Mouse (Mus musculus) thymus, postnatal 25 days (tissue): Measurements from ENCODE around the gene Atp6v0a1.
A peak's percentile ranks its signal among the peaks of the same experiment; 100 is the strongest.

Source experiments
- DNase-seq: peaks from one replicate; pipeline ENCODE4 v3.0.0; 2022

The Atp6v0a1 gene

GRCm38 (mm10) chr11:101062971-101063675 is 53.9 kb downstream of the Atp6v0a1 start:
- no peak for DNase-seq

GRCm38 (mm10) chr11:101063676-101064327 is 54.5 kb downstream of the Atp6v0a1 start:
- DNase-seq: peak; percentile 88

DNA sequence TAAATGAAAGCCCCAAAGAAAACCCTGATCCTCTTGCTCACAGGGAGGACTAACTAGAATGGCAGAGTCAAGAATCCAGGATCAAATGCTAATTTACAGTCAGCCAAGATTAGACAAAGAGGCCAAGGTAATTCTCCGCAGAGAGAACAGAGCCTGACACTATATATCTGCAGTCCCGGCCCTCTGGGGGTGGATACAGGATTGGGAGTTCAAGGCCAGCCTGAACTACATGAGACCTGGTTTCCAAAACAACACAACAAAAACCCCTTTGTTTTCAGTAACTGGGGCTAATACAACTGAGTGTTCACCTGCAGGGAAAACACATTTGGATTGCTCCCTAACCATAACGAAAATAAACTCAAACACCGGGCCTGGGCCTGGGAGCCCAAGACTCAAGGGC is 55.2 kb downstream of the Atp6v0a1 start:
- DNase-seq: no peak

DNA sequence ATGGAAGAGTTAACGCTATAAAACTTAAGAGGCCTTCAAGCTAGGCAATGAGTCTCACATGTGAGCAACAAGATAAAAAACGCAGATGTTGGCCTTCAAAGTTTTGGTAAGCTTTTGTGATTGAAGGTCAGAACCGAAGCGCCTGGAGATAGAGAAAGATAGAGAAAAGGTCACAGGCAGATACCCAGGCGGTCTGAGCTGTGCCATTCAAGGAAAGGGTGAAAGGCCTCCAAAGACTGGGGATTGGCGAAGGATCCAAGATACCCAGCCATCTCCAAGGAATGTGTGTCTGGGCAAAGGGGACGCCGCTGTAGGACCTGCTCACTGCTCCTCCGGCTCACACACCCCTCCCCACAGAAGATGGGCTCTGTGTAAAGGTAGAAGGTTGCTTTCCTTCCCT is 55.8 kb downstream of the Atp6v0a1 start:
- DNase-seq: no peak

DNA sequence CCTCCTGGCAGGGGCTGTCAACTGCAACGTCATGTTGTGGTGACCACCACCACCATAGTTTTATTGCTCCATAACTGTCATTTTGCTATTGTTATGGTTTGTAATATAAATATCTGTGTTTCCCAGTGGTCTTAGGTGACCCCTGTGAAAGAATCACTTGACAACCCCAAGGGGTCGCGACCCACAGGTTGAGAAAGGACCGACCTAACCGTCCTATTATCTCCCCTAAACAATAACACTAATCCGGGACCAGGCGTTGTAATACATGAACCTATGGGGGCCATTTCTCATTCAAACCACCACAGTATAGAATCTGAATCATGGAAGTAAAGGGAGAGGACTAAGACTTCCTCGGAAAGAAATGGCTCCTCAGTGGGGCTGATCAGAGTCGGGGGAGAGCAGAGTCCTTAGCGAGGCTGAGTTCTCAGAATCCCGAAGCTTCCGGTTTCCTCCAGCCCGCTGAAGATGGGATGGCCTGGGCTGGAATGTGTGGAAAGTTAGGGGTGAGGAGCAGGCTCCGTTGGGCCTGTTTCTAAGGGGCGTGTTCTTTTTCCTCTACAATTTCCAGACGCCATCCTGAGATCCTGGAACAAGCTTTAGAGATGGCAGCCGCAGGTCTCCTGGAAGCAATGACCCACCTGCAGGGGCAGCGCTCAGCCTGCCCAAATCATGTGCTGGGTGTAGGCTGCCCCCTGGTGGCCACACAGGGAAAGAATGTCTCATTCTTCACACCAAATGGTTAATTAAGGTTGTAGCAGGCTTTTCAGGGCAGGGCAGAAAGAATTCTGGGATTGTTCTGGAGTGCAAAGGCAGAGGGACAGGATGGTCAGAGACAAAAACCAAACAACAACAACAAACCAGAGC is 57.5 kb downstream of the Atp6v0a1 start:
- DNase-seq: peak; percentile 90

- DNase-seq: peak; percentile 92
Measured at GRCm38 (mm10) chr11:101069391-101070188, 60.3 kb downstream of the Atp6v0a1 start, which contains the start of gene Naglu. Gene Naglu (plus strand): TSS chr11:101070012.

GRCm38 (mm10) chr11:101070189-101070527 is 60.9 kb downstream of the Atp6v0a1 start:
- no peak for DNase-seq

DNA sequence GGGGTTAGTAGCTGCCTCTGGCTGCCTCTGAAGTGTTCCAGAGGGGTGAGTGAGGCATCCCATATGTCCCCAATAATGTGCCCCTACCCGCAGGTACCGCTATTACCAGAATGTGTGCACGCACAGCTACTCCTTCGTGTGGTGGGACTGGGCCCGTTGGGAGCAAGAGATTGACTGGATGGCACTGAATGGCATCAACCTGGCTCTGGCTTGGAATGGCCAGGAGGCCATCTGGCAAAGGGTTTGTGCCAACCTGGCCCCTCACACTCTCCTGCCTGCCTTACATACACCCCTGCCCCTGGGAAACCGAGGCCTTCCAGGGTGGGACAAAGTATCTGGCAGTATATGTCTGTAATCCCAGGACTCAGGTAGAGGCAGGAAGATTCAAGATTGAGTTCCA is 61.7 kb downstream of the Atp6v0a1 start:
- no peak for DNase-seq

GRCm38 (mm10) chr11:101071810-101072428 is 62.7 kb downstream of the Atp6v0a1 start:
- no peak for DNase-seq

DNA sequence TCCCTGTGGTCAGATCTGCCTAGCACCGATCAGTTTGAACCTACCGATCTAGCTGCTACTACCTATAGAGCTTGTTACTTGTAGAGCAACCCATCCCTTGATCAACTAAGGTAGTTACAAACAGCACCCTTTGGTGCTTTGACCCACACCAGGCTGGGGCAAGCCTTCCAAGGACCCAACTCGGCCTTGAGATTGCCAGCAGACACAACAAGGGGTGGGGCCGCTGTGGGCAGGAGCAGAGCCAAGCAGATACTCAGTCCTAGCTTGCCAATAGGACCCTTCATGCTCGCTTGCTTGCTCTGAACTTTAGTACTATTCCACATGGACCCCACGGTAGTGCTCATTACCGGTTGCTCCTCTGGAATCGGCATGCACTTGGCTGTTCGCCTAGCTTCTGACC is 68.9 kb downstream of the Atp6v0a1 start, which contains the start of gene Hsd17b1:
Gene Hsd17b1 (plus strand): TSS at position 291 of the 400 bp plus-strand sequence.
- DNase-seq: no peak

GRCm38 (mm10) chr11:101079746-101080145 is 70.5 kb downstream of the Atp6v0a1 start:
- DNase-seq: peak; percentile 44

- DNase-seq: no peak
Measured at GRCm38 (mm10) chr11:101080421-101080820, 71.2 kb downstream of the Atp6v0a1 start.

GRCm38 (mm10) chr11:101081659-101082058 is 72.4 kb downstream of the Atp6v0a1 start:
- no peak for DNase-seq

- peak; percentile 85 for DNase-seq
Measured at GRCm38 (mm10) chr11:101082208-101083082, 73.2 kb downstream of the Atp6v0a1 start, which contains the start of gene Coasy. Gene Coasy (plus strand): TSS chr11:101082565.

DNA sequence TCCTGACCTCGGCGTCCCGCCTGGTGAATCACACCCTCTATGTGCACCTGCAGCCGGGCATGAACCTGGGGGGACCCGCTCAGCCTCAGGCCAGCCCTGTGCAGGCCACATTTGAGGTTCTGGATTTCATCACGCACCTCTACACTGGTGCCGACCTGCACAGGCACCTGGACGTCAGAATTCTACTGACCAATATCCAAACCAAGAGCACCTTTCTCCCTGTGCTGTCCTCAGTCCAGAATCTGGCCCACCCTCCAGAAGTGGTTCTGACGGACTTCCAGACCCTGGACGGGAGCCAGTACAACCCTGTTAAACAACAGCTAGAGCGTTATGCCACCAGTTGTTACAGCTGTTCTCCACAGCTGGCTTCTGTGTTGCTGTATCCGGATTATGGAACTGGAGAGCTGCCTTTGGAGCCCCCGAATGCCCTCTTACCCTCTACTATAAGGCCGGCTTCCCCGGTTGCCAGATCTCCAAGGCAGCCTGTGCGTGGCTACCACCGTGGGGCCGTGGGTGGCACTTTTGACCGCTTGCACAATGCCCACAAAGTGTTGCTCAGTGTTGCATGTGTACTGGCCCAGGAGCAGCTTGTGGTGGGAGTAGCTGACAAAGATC is 73.9 kb downstream of the Atp6v0a1 start:
- DNase-seq: no peak

- no peak for DNase-seq
Measured at GRCm38 (mm10) chr11:101084246-101084645, 75.0 kb downstream of the Atp6v0a1 start.

GRCm38 (mm10) chr11:101084811-101085210 is 75.6 kb downstream of the Atp6v0a1 start:
- DNase-seq: no peak

DNA sequence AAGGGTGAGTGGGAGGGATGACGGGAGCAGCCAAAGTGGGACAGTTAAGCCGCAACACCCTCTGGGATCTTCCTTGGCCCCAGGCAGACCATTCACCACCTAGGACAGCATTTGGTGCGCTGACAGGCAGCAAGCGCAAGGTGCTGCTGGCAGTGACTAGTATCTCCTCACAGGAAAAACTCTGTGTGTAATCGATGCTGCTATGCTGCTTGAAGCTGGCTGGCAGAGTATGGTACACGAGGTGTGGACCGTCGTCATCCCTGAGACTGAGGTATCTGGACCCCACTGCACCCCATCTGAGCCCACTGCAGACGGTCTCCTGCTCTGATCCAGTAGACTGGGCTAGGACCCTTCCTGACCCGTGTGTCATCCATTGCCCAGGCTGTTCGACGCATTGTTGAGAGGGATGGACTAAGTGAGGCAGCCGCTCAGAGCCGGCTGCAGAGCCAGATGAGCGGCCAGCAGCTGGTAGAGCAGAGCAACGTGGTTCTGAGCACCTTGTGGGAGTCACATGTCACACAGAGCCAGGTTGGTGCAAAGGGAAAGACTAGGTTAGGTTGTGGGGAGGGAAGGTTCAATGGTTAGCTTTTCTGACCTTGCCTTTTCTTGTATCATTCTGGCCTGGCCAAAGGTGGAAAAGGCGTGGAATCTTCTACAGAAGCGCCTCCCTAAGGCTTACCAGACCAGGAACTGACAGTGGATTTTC is 76.5 kb downstream of the Atp6v0a1 start:
- DNase-seq: no peak

DNA sequence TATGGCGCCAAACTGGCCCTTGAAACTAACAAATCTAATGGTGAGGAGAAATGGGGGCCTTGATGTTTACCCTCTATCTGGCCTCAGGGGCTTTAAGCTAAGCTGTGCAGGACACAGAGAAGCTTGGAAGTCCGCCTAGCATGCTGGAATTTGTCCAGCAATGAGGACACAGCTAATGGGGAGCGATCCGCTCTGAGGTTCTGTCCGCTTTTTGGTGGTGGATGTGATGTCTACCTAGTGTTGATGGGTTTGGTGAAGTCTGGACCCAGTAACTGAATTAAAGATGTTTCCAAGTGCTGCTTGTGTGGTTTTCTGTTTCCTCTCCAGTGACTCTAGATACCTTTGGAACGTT is 77.0 kb downstream of the Atp6v0a1 start:
- no peak for DNase-seq
